Comparison of ENCODE assay signal across 8 mouse cellular contexts in genomic region chr6:72260981-72261682, GRCm38 (mm10). TPM values are rescaled to one million over a fixed set of nuclear protein-coding genes. Genes with fewer than 3 reads are reported as not detected.
DNase-seq lines count a peak whose midpoint lies in the region; ATAC-seq and TF ChIP-seq lines count a peak whose summit lies in the region.

No protein-coding gene starts in this region.

- peak; percentile 99 for TF ChIP-seq CTCF in lung, postnatal 0 days (IDR thresholded peaks at IDR 0.05)

- H3K27me3 ChIP-seq in hindbrain, embryonic 11.5 days (ENCODE audit: control insufficient read depth, insufficient read depth, low read length): no peaks in the 10 kb centered on the region
- H3K27me3 ChIP-seq in lung, postnatal 0 days (replicated peaks; ENCODE audit: insufficient read depth, low read length): no peaks in the 10 kb centered on the region

- TF ChIP-seq EP300 in lung, postnatal 0 days (IDR thresholded peaks at IDR 0.05): 0 out of 2 replicates have a peak, but pooled peaks have one; percentile 45

- H3K4me2 ChIP-seq in hindbrain, embryonic 11.5 days (replicated peaks; ENCODE audit: low read depth, low read length): no peak overlapping the region
- H3K4me2 ChIP-seq in lung, postnatal 0 days (replicated peaks; ENCODE audit: low read depth, low read length): no peak overlapping the region

- 36% methylated on average over 19 of the region's 19 CpGs for WGBS in hindbrain, embryonic 11.5 days
- 26% methylated on average over 19 of the region's 19 CpGs for WGBS in lung, postnatal 0 days

- H3K9ac ChIP-seq in hindbrain, embryonic 11.5 days (ENCODE audit: low read depth, low read length): no peak overlapping the region
- no peak overlapping the region for H3K9ac ChIP-seq in lung, postnatal 0 days (replicated peaks; ENCODE audit: low read depth)

- no peaks in the 10 kb centered on the region for H3K36me3 ChIP-seq in hindbrain, embryonic 11.5 days (ENCODE audit: control insufficient read depth, insufficient read depth, low read length)
- H3K36me3 ChIP-seq in lung, postnatal 0 days (ENCODE audit: insufficient read depth, low read length): no peaks in the 10 kb centered on the region

- H3K4me3 ChIP-seq in hindbrain, embryonic 11.5 days (ENCODE audit: low read depth, low read length): no peak overlapping the region
- no peak overlapping the region for H3K4me3 ChIP-seq in lung, postnatal 0 days (ENCODE audit: low read depth, low read length)

- H3K27ac ChIP-seq in hindbrain, embryonic 11.5 days (ENCODE audit: low read depth, low read length): no peak overlapping the region
- H3K27ac ChIP-seq in lung, postnatal 0 days (ENCODE audit: low read length): no peak overlapping the region

- no peaks in the 10 kb centered on the region; the same call in 1 of the 2 replicates for H3K4me1 ChIP-seq in hindbrain, embryonic 11.5 days (replicated peaks; ENCODE audit: control insufficient read depth, insufficient read depth, low read length)
- no peaks in the 10 kb centered on the region for H3K4me1 ChIP-seq in lung, postnatal 0 days (ENCODE audit: insufficient read depth, low read depth, low read length)

- ATAC-seq in frontal cortex, adult (ENCODE audit: low TSS enrichment): peak; percentile 99
- ATAC-seq in hindbrain, embryonic 11.5 days (ENCODE audit: low FRiP score): peak; percentile 88
- ATAC-seq in lung, postnatal 0 days: peak; percentile 93

- no peaks in the 10 kb centered on the region for H3K9me3 ChIP-seq in hindbrain, embryonic 11.5 days (ENCODE audit: control insufficient read depth, low read length)
- no peaks in the 10 kb centered on the region for H3K9me3 ChIP-seq in lung, postnatal 0 days (ENCODE audit: low read length)

- peak; percentile 43 for DNase-seq in MEL-GATA-1-ER (ENCODE audit: extremely low read depth, low read depth)
- peak; percentile 90 for DNase-seq in cerebellum, adult 8-10 months
- DNase-seq in hindbrain, embryonic 11.5 days (ENCODE audit: low spot score): peak; percentile 96
- peak; percentile 84 for DNase-seq in layer of hippocampus, adult 9-11 months
- peak; percentile 94 for DNase-seq in lung, postnatal 0 days (ENCODE audit: low spot score)
- DNase-seq in ovary, postnatal 36 days (ENCODE audit: low spot score): peak; percentile 89
- DNase-seq in thymus, postnatal 14 days: peak; percentile 84

RNA-seq across cellular contexts. Expression of gene Atoh8, which starts 25.8 kb away (rescaled TPM):
- polyA plus RNA-seq in hindbrain, embryonic 11.5 days (2014; fragmentation: Nextera tagmentation; extraction: Ambion mirVana): 9.2 and 9.6 TPM in 2 replicates
- 17.3 and 20.6 TPM in 2 replicates for polyA plus RNA-seq in lung, postnatal 0 days (2015; fragmentation: Nextera tagmentation; extraction: Ambion mirVana)

RNA-seq across cellular contexts. Expression of gene Sftpb, which starts 43.3 kb away (rescaled TPM):
- polyA plus RNA-seq in hindbrain, embryonic 11.5 days (2014; fragmentation: Nextera tagmentation; extraction: Ambion mirVana): not detected in 2 replicates
- polyA plus RNA-seq in lung, postnatal 0 days (2015; fragmentation: Nextera tagmentation; extraction: Ambion mirVana): 1,292 and 1,589 TPM in 2 replicates

Comparison
In these comparisons a context has a peak if more than half of its experiments do, and no peak if none do; other contexts are left out.
1. DNase-seq: peak in every context shown above with its lines; median percentile 96 in hindbrain, embryonic 11.5 days; 94 in lung, postnatal 0 days; 90 in cerebellum, adult 8-10 months; 89 in ovary, postnatal 36 days; 84 in layer of hippocampus, adult 9-11 months; 84 in thymus, postnatal 14 days; 43 in MEL-GATA-1-ER.
2. RNA of gene Sftpb, which starts 43.3 kb away (polyA plus RNA-seq): 1,292 to 1,589 TPM in lung, postnatal 0 days; not detected in hindbrain, embryonic 11.5 days; every median in the first group is over 1,000 times any median in the second.
3. Peak in every context shown above with its lines, with median percentiles within 50 percentile points of each other: ATAC-seq.